Mouse (Mus musculus): ENCODE measurements at regions not wholly inside any gene's neighbourhood (a gene's known extent, or its start where the extent isn't known, plus 50 kb on each side); places are given as distances from the start of the nearest gene placed in this dataset.

GRCm38 (mm10) chr15:36378640-36379039 lies 628.9 kb downstream of the Zfp706 start:
- no peak for DNase-seq

- DNase-seq = peak; percentile 29 to 45
These were observed 631.0 kb downstream of the Zfp706 start for GRCm38 (mm10) chr15:36376551-36376950.

- DNase-seq = no peak
These were observed 632.1 kb downstream of the Zfp706 start for GRCm38 (mm10) chr15:36375549-36375885.

- peak; percentile 78 to 80 for DNase-seq
These were observed 632.6 kb downstream of the Zfp706 start for GRCm38 (mm10) chr15:36374732-36375548.

GRCm38 (mm10) chr15:36373900-36374611 lies 633.5 kb downstream of the Zfp706 start:
- peak; percentile 8 to 12 for DNase-seq

GRCm38 (mm10) chr15:36373481-36373880 lies 634.1 kb downstream of the Zfp706 start:
- peak; percentile 41 to 64 for DNase-seq

- DNase-seq = no peak
These were observed 636.2 kb downstream of the Zfp706 start for GRCm38 (mm10) chr15:36371382-36371781.

- no peak for DNase-seq
These were observed 636.7 kb downstream of the Zfp706 start for GRCm38 (mm10) chr15:36370906-36371305.

GRCm38 (mm10) chr15:36367296-36367695 lies 640.3 kb downstream of the Zfp706 start:
- no peak for DNase-seq

- DNase-seq = no peak
These were observed 642.8 kb downstream of the Zfp706 start for GRCm38 (mm10) chr15:36364757-36365156.

GRCm38 (mm10) chr15:36364062-36364461 lies 643.5 kb downstream of the Zfp706 start:
- DNase-seq = no peak

- no peak for DNase-seq
These were observed 644.5 kb downstream of the Zfp706 start for GRCm38 (mm10) chr15:36362911-36363565.

- DNase-seq = no peak
These were observed 645.9 kb downstream of the Zfp706 start for GRCm38 (mm10) chr15:36361522-36362148.

- no peak for DNase-seq
These were observed 646.7 kb downstream of the Zfp706 start for GRCm38 (mm10) chr15:36360694-36361521.

- DNase-seq = no peak
These were observed 651.7 kb downstream of the Zfp706 start for GRCm38 (mm10) chr15:36355851-36356250.

- DNase-seq = no peak
These were observed 653.0 kb downstream of the Zfp706 start for GRCm38 (mm10) chr15:36354545-36354944.

GRCm38 (mm10) chr15:36353793-36354192 lies 653.8 kb downstream of the Zfp706 start:
- DNase-seq = no peak

- no peak for DNase-seq
These were observed 654.6 kb downstream of the Zfp706 start for GRCm38 (mm10) chr15:36352929-36353328.

- DNase-seq = no peak
These were observed 655.9 kb downstream of the Zfp706 start for GRCm38 (mm10) chr15:36351693-36352092.

GRCm38 (mm10) chr15:36348348-36348747 lies 659.2 kb downstream of the Zfp706 start:
- DNase-seq = no peak

- DNase-seq = no peak
These were observed 660.2 kb downstream of the Zfp706 start for GRCm38 (mm10) chr15:36347333-36347845.

- no peak for DNase-seq
These were observed 661.4 kb downstream of the Zfp706 start for GRCm38 (mm10) chr15:36346126-36346525.

Data from cerebellum, postnatal 10 days (tissue).